Comparison of ENCODE assay signal across 17 mouse cellular contexts in the genomic region with DNA sequence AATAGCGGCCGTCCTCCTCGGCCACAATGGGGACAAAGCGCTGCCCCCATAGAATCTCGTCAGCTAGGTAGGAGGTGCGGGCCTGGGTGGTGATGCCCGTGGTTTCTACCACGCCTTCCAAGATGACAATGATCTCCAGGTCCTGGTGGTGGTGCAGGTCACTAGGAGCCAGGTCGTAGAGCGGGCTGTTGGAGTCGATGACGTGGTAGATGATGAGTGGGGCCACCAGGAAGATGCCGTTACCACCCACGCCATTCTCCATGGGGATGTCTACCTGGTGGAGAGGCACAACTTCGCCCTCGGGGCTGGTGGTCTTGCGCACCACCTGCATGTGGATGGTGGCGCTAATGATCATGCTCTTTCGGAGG. TPM values are rescaled to one million over a fixed set of nuclear protein-coding genes. Genes with fewer than 3 reads are reported as not detected.
DNase-seq lines count a peak whose midpoint lies in the region; ATAC-seq and TF ChIP-seq lines count a peak whose summit lies in the region.
"Had no signal": no experiment of that assay in that cellular context is flagged by ENCODE, and none has a peak within 500 bp of the region (broad histone marks: within the 10 kb centered on the region; RNA-seq: fewer than 3 reads in every experiment).

No protein-coding gene starts in this region.

- no peaks in the 10 kb centered on the region for H3K36me3 ChIP-seq in forebrain, embryonic 15.5 days
- H3K36me3 ChIP-seq in forebrain, embryonic 11.5 days (ENCODE audit: control insufficient read depth, insufficient read depth, low read length) = no peaks in the 10 kb centered on the region
- no peaks in the 10 kb centered on the region for H3K36me3 ChIP-seq in heart, embryonic 12.5 days
- H3K36me3 ChIP-seq in ES-Bruce4 (ENCODE audit: control insufficient read depth, insufficient read depth, low read length, poor library complexity, severe bottlenecking) = no peaks in the 10 kb centered on the region
- H3K36me3 ChIP-seq in heart, embryonic 15.5 days = no peaks in the 10 kb centered on the region
- H3K36me3 ChIP-seq: embryonic facial prominence, embryonic 12.5 days; liver, embryonic 15.5 days had no signal

- no peak overlapping the region for H3K27ac ChIP-seq in forebrain, embryonic 15.5 days (replicated peaks)
- no peak overlapping the region for H3K27ac ChIP-seq in forebrain, embryonic 11.5 days (ENCODE audit: low read depth, low read length)
- H3K27ac ChIP-seq in heart, embryonic 12.5 days (ENCODE audit: poor library complexity, severe bottlenecking) = peak overlapping the region; percentile 98
- no peak overlapping the region for H3K27ac ChIP-seq in ES-Bruce4 (ENCODE audit: insufficient read depth, low read length)
- H3K27ac ChIP-seq in heart, embryonic 15.5 days = peak overlapping the region; percentile 98
- H3K27ac ChIP-seq: embryonic facial prominence, embryonic 12.5 days; liver, embryonic 15.5 days had no signal

- 95% methylated on average over 19 of the region's 19 CpGs for WGBS in forebrain, embryonic 15.5 days
- 93% methylated on average over 19 of the region's 19 CpGs for WGBS in forebrain, embryonic 11.5 days
- WGBS in heart, embryonic 12.5 days = 81% methylated on average over 19 of the region's 19 CpGs
- 67% methylated on average over 19 of the region's 19 CpGs for WGBS in heart, embryonic 15.5 days

- TF ChIP-seq CTCF in ES-Bruce4 (IDR thresholded peaks at IDR 0.05; ENCODE audit: low read depth, low read length) = no peak

- TF ChIP-seq POLR2A in ES-Bruce4 (IDR thresholded peaks at IDR 0.05; ENCODE audit: insufficient read depth, low read length) = no peak

- peak overlapping the region; percentile 74 for H3K4me2 ChIP-seq in forebrain, embryonic 15.5 days (replicated peaks)
- H3K4me2 ChIP-seq in forebrain, embryonic 11.5 days (ENCODE audit: low read depth, low read length, severe bottlenecking) = no peak overlapping the region
- peak overlapping the region; percentile 80 for H3K4me2 ChIP-seq in heart, embryonic 12.5 days
- H3K4me2 ChIP-seq in heart, embryonic 15.5 days = peak overlapping the region; percentile 69
- H3K4me2 ChIP-seq: embryonic facial prominence, embryonic 12.5 days; liver, embryonic 15.5 days had no signal

- no peak overlapping the region for H3K9ac ChIP-seq in forebrain, embryonic 15.5 days (replicated peaks)
- H3K9ac ChIP-seq in forebrain, embryonic 11.5 days (ENCODE audit: low read length) = no peak overlapping the region
- H3K9ac ChIP-seq in heart, embryonic 12.5 days = no peak overlapping the region
- H3K9ac ChIP-seq in ES-Bruce4 (ENCODE audit: low read depth, poor library complexity, severe bottlenecking) = no peak overlapping the region
- H3K9ac ChIP-seq in heart, embryonic 15.5 days = peak overlapping the region; percentile 58; the same call in 1 of the 2 replicates
- H3K9ac ChIP-seq: embryonic facial prominence, embryonic 12.5 days; liver, embryonic 15.5 days had no signal

- TF ChIP-seq EP300 in ES-Bruce4 (IDR thresholded peaks at IDR 0.05; ENCODE audit: insufficient read depth, low read depth, low read length) = no peak

- no peak for ATAC-seq in forebrain, embryonic 15.5 days (replicated peaks)
- ATAC-seq in forebrain, embryonic 11.5 days (replicated peaks; ENCODE audit: low FRiP score) = no peak
- ATAC-seq in heart, embryonic 12.5 days (ENCODE audit: insufficient number of reproducible peaks, low FRiP score) = no peak
- no peak for ATAC-seq in heart, embryonic 15.5 days (replicated peaks; ENCODE audit: insufficient number of reproducible peaks, insufficient read depth, low FRiP score, low read depth)
- ATAC-seq: lung, postnatal 0 days had no signal

- H3K27me3 ChIP-seq in forebrain, embryonic 15.5 days = no peaks in the 10 kb centered on the region
- peaks cover 6% of the 10 kb centered on the region; the same call in 1 of the 2 replicates for H3K27me3 ChIP-seq in forebrain, embryonic 11.5 days (ENCODE audit: control insufficient read depth, insufficient read depth, low read length)
- H3K27me3 ChIP-seq in heart, embryonic 12.5 days (replicated peaks) = peaks cover 35% of the 10 kb centered on the region
- no peaks in the 10 kb centered on the region for H3K27me3 ChIP-seq in ES-Bruce4 (ENCODE audit: control insufficient read depth, insufficient read depth, low read length, poor library complexity, severe bottlenecking)
- 0 out of 2 replicates have a peak, but pooled peaks cover 11% of the 10 kb centered on the region for H3K27me3 ChIP-seq in heart, embryonic 15.5 days

- H3K4me3 ChIP-seq in forebrain, embryonic 15.5 days = 0 out of 2 replicates have a peak overlapping the region, but pooled peaks have one; percentile 19
- H3K4me3 ChIP-seq in forebrain, embryonic 11.5 days (ENCODE audit: low read depth, low read length) = no peak overlapping the region
- H3K4me3 ChIP-seq in heart, embryonic 12.5 days = peak overlapping the region; percentile 41
- H3K4me3 ChIP-seq in ES-Bruce4 (ENCODE audit: low read depth, low read length) = peak overlapping the region; percentile 8; the same call in 1 of the 2 replicates
- H3K4me3 ChIP-seq in heart, embryonic 15.5 days = peak overlapping the region; percentile 65
- H3K4me3 ChIP-seq: embryonic facial prominence, embryonic 12.5 days; liver, embryonic 15.5 days; myocyte had no signal

- H3K4me1 ChIP-seq in forebrain, embryonic 15.5 days = peaks cover 50% of the 10 kb centered on the region
- no peaks in the 10 kb centered on the region for H3K4me1 ChIP-seq in forebrain, embryonic 11.5 days (replicated peaks; ENCODE audit: control insufficient read depth, insufficient read depth, low read length)
- peaks cover 33% of the 10 kb centered on the region for H3K4me1 ChIP-seq in heart, embryonic 12.5 days (replicated peaks)
- no peaks in the 10 kb centered on the region for H3K4me1 ChIP-seq in ES-Bruce4 (ENCODE audit: control insufficient read depth, insufficient read depth, low read length)
- H3K4me1 ChIP-seq in heart, embryonic 15.5 days (replicated peaks) = peaks cover 38% of the 10 kb centered on the region
- H3K4me1 ChIP-seq: embryonic facial prominence, embryonic 12.5 days had no signal

- DNase-seq in forebrain, embryonic 11.5 days (ENCODE audit: low spot score) = no peak
- no peak for DNase-seq in heart, postnatal 4 days
- no peak for DNase-seq in kidney, postnatal 14 days
- DNase-seq: B cell, adult 2 months; kidney, adult 18-20 months; kidney, postnatal 10 days; midbrain, embryonic 14.5 days had no signal

- no peaks in the 10 kb centered on the region for H3K9me3 ChIP-seq in forebrain, embryonic 15.5 days
- no peaks in the 10 kb centered on the region for H3K9me3 ChIP-seq in forebrain, embryonic 11.5 days (ENCODE audit: control insufficient read depth, low read length)
- H3K9me3 ChIP-seq in heart, embryonic 12.5 days (replicated peaks) = no peaks in the 10 kb centered on the region
- no peaks in the 10 kb centered on the region for H3K9me3 ChIP-seq in ES-Bruce4 (replicated peaks; ENCODE audit: control insufficient read depth, insufficient read depth, low read length, poor library complexity, severe bottlenecking)
- no peaks in the 10 kb centered on the region for H3K9me3 ChIP-seq in heart, embryonic 15.5 days (replicated peaks)
- H3K9me3 ChIP-seq: embryonic facial prominence, embryonic 12.5 days; liver, embryonic 15.5 days had no signal

RNA-seq across cellular contexts. Expression of gene Kcnj11, which starts 1.7 kb away (rescaled TPM):
- polyA plus RNA-seq in forebrain, embryonic 15.5 days (2015; fragmentation: Nextera tagmentation; extraction: Ambion mirVana) = 4.8 and 5.2 TPM in 2 replicates
- 0.20 and 0.48 TPM in 2 replicates for polyA plus RNA-seq in forebrain, embryonic 11.5 days (2014; fragmentation: Nextera tagmentation; extraction: Ambion mirVana)
- 6.3 and 7.6 TPM in 2 replicates for polyA plus RNA-seq in heart, embryonic 12.5 days (2016; fragmentation: Nextera tagmentation; extraction: Ambion mirVana)
- 10 to 100 TPM; 55.6 to 61.3 TPM for total RNA-seq in heart, postnatal 4 days (2021)
- 1.0 and 1.5 TPM in 2 replicates for polyA plus RNA-seq in ES-Bruce4 (2011; ENCODE audit: insufficient read depth, insufficient read length, low read depth, missing spikeins)
- polyA plus RNA-seq in heart, embryonic 15.5 days (2015; fragmentation: Nextera tagmentation; extraction: Ambion mirVana) = 8.5 and 8.8 TPM in 2 replicates
- total RNA-seq: common myeloid progenitor, adult 5-6 weeks; megakaryocyte, adult 5-6 weeks had no signal

Comparison
In these comparisons a context has a peak if more than half of its experiments do, and no peak if none do; other contexts are left out.
1. H3K27ac ChIP-seq: peak in heart, embryonic 12.5 days (single experiment) and heart, embryonic 15.5 days (single experiment); none in forebrain, embryonic 15.5 days (single experiment), forebrain, embryonic 11.5 days (single experiment) and ES-Bruce4 (single experiment).